Mouse (Mus musculus): ENCODE data around the gene Kctd5. TPM values are rescaled to one million over a fixed set of nuclear protein-coding genes. Genes with fewer than 3 reads are reported as not detected.

Gene Kctd5
- polyA plus RNA-seq, 1 experiment: not detected

- Histone ChIP-seq H3K27ac (ENCODE audit: insufficient read depth, low read depth, low read length) (no peak overlapping the region), H3K4me1 (ENCODE audit: control insufficient read depth, insufficient read depth, low read length) (no peaks in the 10 kb centered on the region), H3K4me3 (ENCODE audit: insufficient read depth, low read depth, low read length) (no peak overlapping the region)
- 53% methylated on average over 5 of the region's 5 CpGs for WGBS
- TF ChIP-seq POLR2A (IDR thresholded peaks at IDR 0.05; ENCODE audit: insufficient read depth, low read depth, low read length) (no peak), CTCF (IDR thresholded peaks at IDR 0.05; ENCODE audit: insufficient read depth, low read depth, low read length) (no peak)
Observed at GRCm38 (mm10) chr17:24046026-24046425, 27.3 kb downstream of the Kctd5 start.

- Histone ChIP-seq H3K4me1 (ENCODE audit: control insufficient read depth, insufficient read depth, low read length) (no peaks in the 10 kb centered on the region), H3K4me3 (ENCODE audit: insufficient read depth, low read depth, low read length) (no peak overlapping the region), H3K27ac (ENCODE audit: insufficient read depth, low read depth, low read length) (no peak overlapping the region)
- TF ChIP-seq POLR2A (IDR thresholded peaks at IDR 0.05; ENCODE audit: insufficient read depth, low read depth, low read length) (no peak), CTCF (IDR thresholded peaks at IDR 0.05; ENCODE audit: insufficient read depth, low read depth, low read length) (no peak)
- 76% methylated on average over 10 of the region's 10 CpGs for WGBS
Observed at GRCm38 (mm10) chr17:24045608-24046007, 27.7 kb downstream of the Kctd5 start.

GRCm38 (mm10) chr17:24044482-24044881 lies 28.8 kb downstream of the Kctd5 start:
- 64% methylated on average over 5 of the region's 5 CpGs for WGBS
- H3K4me3 ChIP-seq (ENCODE audit: insufficient read depth, low read depth, low read length): no peak overlapping the region

GRCm38 (mm10) chr17:24037844-24038243 lies 35.4 kb downstream of the Kctd5 start, which contains the start of gene Prss27:
Gene Prss27 (plus strand): TSS chr17:24038144.
- Histone ChIP-seq H3K27ac (ENCODE audit: insufficient read depth, low read depth, low read length) (no peak within 1 kb of the TSS), H3K4me3 (ENCODE audit: insufficient read depth, low read depth, low read length) (no peak within 1 kb of the TSS), H3K4me1 (ENCODE audit: control insufficient read depth, insufficient read depth, low read length) (no peaks in the 10 kb centered on the region)
- WGBS: 70% methylated on average over 4 of the region's 4 CpGs
- no peak for TF ChIP-seq POLR2A (IDR thresholded peaks at IDR 0.05; ENCODE audit: insufficient read depth, low read depth, low read length)
- TF ChIP-seq CTCF (IDR thresholded peaks at IDR 0.05; ENCODE audit: insufficient read depth, low read depth, low read length): no peak

More at GRCm38 (mm10) chr17:24044482-24044881, 28.8 kb downstream of the Kctd5 start:
- no peak for TF ChIP-seq CTCF (IDR thresholded peaks at IDR 0.05; ENCODE audit: insufficient read depth, low read depth, low read length)
- no peaks in the 10 kb centered on the region for H3K4me1 ChIP-seq (ENCODE audit: control insufficient read depth, insufficient read depth, low read length)
- no peak overlapping the region for H3K27ac ChIP-seq (ENCODE audit: insufficient read depth, low read depth, low read length)

- WGBS: 83% methylated on average over 13 of the region's 13 CpGs
- Histone ChIP-seq H3K4me1 (ENCODE audit: control insufficient read depth, insufficient read depth, low read length) (no peaks in the 10 kb centered on the region), H3K4me3 (ENCODE audit: insufficient read depth, low read depth, low read length) (no peak overlapping the region), H3K27ac (ENCODE audit: insufficient read depth, low read depth, low read length) (no peak overlapping the region)
- TF ChIP-seq POLR2A (IDR thresholded peaks at IDR 0.05; ENCODE audit: insufficient read depth, low read depth, low read length) (no peak), CTCF (IDR thresholded peaks at IDR 0.05; ENCODE audit: insufficient read depth, low read depth, low read length) (no peak)
Observed at GRCm38 (mm10) chr17:24037360-24037759, 35.9 kb downstream of the Kctd5 start.

GRCm38 (mm10) chr17:24036954-24037353 lies 36.3 kb downstream of the Kctd5 start:
- 70% methylated on average over 6 of the region's 6 CpGs for WGBS
- Histone ChIP-seq H3K27ac (ENCODE audit: insufficient read depth, low read depth, low read length) (no peak overlapping the region), H3K4me3 (ENCODE audit: insufficient read depth, low read depth, low read length) (no peak overlapping the region), H3K4me1 (ENCODE audit: control insufficient read depth, insufficient read depth, low read length) (no peaks in the 10 kb centered on the region)
- TF ChIP-seq POLR2A (IDR thresholded peaks at IDR 0.05; ENCODE audit: insufficient read depth, low read depth, low read length): no peak
- TF ChIP-seq CTCF (IDR thresholded peaks at IDR 0.05; ENCODE audit: insufficient read depth, low read depth, low read length): no peak

GRCm38 (mm10) chr17:24035087-24035486 lies 38.2 kb downstream of the Kctd5 start:
- Histone ChIP-seq H3K4me3 (ENCODE audit: insufficient read depth, low read depth, low read length) (no peak overlapping the region), H3K4me1 (ENCODE audit: control insufficient read depth, insufficient read depth, low read length) (no peaks in the 10 kb centered on the region), H3K27ac (ENCODE audit: insufficient read depth, low read depth, low read length) (no peak overlapping the region)
- WGBS: 89% methylated on average over 7 of the region's 7 CpGs
- TF ChIP-seq POLR2A (IDR thresholded peaks at IDR 0.05; ENCODE audit: insufficient read depth, low read depth, low read length) (no peak), CTCF (IDR thresholded peaks at IDR 0.05; ENCODE audit: insufficient read depth, low read depth, low read length) (no peak)

GRCm38 (mm10) chr17:24030551-24030950 lies 42.7 kb downstream of the Kctd5 start:
- H3K27ac ChIP-seq (ENCODE audit: insufficient read depth, low read depth, low read length): no peak overlapping the region
- no peaks in the 10 kb centered on the region for H3K4me1 ChIP-seq (ENCODE audit: control insufficient read depth, insufficient read depth, low read length)
- H3K4me3 ChIP-seq (ENCODE audit: insufficient read depth, low read depth, low read length): no peak overlapping the region
- no peak for TF ChIP-seq CTCF (IDR thresholded peaks at IDR 0.05; ENCODE audit: insufficient read depth, low read depth, low read length)
- 81% methylated on average over 18 of the region's 22 CpGs for WGBS

GRCm38 (mm10) chr17:24029477-24029876 lies 43.8 kb downstream of the Kctd5 start:
- no peaks in the 10 kb centered on the region for H3K4me1 ChIP-seq (ENCODE audit: control insufficient read depth, insufficient read depth, low read length)
- H3K27ac ChIP-seq (ENCODE audit: insufficient read depth, low read depth, low read length): no peak overlapping the region
- 79% methylated on average over 7 of the region's 7 CpGs for WGBS
- TF ChIP-seq CTCF (IDR thresholded peaks at IDR 0.05; ENCODE audit: insufficient read depth, low read depth, low read length) (no peak), POLR2A (IDR thresholded peaks at IDR 0.05; ENCODE audit: insufficient read depth, low read depth, low read length) (no peak)
- H3K4me3 ChIP-seq (ENCODE audit: insufficient read depth, low read depth, low read length): no peak overlapping the region

Measured in olfactory bulb, adult 2 months (tissue).